Mouse (Mus musculus) cerebellum, adult 11 months (tissue): ENCODE measurements around the gene C530025M09Rik.
A peak's percentile ranks its signal among the peaks of the same experiment; 100 is the strongest.

Experiments
- DNase-seq: peaks from one replicate; pipeline ENCODE4 v3.0.0; 2022

Gene C530025M09Rik

GRCm38 (mm10) chr2:149830536-149831458 is at the start of gene C530025M09Rik:
C530025M09Rik (minus strand) TSS chr2:149831213.
- DNase-seq: peak; percentile 68

DNA sequence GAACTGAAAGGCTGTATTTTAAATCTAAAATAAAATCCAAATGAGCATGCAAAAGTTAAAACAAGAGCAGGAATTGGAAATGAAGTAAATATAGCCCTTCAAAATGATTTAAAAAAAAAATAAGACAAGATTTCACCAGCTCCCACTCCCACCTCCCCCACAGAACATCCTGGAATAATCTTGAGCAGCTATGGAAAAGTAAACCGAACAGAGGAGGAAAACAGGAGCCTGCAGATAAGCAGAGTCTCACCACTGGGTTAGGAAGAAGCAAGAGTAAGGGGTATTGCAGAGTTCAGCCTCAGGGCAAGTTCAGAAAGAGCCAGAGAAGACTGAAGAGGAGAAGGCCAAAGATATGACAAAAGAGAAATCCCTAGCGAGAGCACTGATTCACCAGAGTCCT is 46.9 kb upstream of the C530025M09Rik start:
- DNase-seq: no peak

DNA sequence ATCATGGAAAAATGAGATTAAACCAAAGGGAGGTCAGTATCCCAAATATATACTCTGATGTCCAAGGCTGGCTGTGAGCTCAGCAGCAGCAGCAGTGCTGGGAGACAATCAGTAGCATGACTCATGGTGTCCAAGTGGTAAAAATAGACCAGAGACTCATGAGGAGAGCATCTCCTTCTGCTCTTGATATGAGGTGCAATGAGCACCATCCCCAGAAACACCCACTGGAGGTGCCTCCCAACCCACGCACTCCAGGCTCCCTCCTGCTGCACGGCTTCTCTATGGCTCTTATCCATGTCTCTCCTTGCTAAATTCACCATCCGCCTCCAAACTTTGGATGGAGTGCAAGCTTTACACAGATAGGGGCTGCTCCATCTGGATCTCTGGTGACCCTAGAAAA is 42.3 kb upstream of the C530025M09Rik start:
- DNase-seq: peak; percentile 49

DNA sequence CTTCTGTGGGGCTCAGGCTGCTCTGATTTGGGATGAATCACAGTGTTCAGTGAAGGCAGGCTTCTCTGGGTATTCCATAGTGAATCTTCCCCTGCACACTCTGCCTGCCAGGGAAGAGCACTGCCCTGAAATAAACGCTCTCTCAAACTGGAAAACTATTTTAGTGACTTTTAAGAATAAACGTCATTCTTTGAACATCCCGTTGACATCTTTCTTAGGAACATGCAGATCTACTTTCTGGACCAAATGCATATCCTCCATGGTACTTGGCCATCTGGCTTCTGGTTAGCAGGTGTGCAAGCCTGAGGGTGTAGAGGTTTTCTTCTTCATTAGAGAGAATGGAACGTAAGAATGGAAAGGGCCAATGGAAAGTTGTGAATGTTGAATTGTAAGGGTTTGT is 41.5 kb upstream of the C530025M09Rik start:
- no peak for DNase-seq

DNA sequence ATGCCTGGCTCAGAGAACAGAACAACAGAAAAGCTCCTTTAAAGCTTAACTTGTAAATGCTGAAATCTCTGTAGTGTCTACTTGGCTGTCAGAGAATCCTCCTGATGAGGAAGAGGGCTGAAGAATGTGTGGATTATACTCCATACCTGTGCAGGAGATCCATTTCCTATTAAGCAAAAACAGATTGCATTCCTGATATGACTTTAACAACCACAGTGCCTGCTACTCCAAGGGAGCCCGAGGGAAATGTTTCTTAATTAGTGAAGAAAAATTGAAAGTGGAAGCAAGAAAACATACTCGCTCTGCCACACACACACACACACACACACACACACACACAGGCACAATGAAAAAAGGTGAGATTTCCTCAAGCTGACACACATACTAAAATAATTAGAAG is 39.5 kb upstream of the C530025M09Rik start:
- DNase-seq: no peak

DNA sequence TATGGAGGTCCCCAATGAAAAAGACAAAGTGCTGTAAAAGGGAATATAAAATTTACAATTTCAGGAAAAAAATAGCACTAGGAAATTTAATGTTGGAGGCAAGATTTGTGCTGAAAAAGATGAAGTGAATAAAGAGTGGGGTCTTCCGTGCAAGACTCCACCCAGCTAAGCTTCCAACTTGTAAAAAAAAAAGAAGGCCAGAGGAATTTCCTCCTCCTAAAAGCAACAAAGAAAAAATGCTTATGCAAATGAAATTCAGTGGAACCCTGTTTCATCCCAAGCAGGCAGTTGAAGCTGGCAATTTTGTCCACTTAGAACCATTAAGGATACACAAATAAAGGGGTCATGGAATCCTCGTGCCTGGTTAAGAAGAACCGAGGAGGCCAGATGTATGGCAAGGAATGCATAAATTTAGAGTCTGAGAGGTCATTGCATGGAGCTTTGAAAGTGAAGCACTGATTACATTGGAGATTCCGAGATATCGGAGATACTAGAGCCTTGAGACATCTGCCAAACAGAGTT is 35.0 kb upstream of the C530025M09Rik start:
- DNase-seq: no peak

DNA sequence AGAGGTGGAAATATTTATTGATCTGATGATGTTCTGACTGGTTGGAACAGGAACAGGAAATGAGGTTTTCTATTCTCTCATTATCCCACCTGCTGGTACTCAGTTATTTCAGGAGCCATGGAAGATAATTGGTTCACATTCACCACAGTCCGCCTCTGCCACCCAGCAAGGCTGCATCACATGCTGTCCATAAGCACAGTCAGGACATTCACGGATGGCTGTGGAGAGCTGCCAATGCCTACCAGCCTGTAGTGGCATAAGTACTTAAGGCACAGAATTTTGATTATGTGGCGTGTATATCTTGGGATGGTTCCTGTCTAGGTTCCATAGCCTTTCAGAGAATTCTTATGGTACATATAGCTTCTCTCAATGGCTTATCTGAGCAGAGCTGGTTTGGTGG is 30.0 kb upstream of the C530025M09Rik start:
- DNase-seq: no peak

DNA sequence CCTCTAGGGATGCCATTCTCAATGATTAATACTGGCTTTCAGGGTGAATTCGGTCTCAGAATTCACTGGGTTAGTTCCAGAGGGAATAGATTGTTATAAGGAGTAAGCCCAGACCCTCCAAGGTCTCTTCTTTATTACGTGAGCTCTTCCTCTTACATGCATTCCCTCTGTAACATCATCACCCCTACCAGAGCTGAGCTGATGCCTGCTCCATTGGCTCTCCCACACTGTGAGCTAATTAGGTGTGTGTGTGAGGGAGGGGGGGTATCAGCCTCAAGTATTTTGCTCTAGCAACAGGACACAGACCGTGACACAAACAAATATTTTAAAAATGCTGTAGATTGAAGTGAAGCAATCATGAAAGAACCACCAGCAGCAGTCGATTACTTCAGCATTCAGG is 17.8 kb upstream of the C530025M09Rik start:
- DNase-seq: no peak

GRCm38 (mm10) chr2:149844575-149844974 is 13.6 kb upstream of the C530025M09Rik start:
- no peak for DNase-seq

GRCm38 (mm10) chr2:149839666-149840065 is 8.7 kb upstream of the C530025M09Rik start:
- DNase-seq: peak; percentile 51

DNA sequence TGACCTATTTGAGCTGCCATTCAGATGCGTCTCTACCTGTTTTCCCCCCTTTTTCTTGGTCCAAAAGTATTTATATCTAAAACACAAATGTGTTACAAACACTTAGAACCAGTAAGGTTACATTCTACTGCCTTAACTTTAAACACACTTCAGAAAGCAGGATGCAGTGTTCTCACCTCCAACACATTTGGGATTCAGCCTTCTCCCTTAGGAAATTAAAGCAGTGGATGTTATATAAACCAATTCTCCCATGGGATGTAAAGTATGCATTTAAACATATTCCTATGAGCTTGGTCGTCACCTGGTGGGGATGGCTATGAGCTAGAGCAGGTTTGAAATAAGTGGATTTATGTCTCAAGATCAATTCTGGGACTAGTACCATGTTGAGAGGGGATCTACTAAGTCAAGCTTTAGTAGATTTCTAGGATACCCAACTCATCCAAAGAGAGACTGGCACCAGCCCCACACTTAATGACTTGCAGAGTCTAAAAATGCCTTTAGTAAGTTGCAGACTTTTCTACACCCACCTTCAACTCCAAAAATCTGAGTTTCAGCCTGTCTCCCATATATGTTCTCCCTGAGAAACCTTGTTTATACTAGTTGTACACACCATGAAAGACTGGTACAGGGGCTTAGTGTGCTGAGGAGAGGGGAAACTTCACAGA is 5.6 kb upstream of the C530025M09Rik start:
- no peak for DNase-seq

DNA sequence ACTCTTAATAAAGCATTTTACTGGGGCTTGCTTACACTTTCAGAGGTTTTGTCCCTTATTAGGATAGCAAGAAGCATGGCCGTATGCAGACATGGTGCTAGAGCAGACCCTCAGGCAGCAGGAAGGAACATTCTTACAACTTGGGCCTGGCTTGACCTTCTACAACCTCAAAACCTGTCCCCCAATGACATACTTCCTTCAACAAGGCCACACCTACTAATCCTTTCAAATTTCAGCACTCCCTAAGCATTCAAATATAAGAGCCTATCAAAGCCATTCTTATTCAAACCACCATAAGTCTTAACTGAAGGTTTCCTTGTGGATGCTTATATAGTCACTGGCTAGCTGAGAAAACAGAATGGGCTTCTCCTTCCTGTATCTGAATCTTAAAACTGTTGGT is 4.1 kb upstream of the C530025M09Rik start:
- no peak for DNase-seq

GRCm38 (mm10) chr2:149832301-149832700 is 1.3 kb upstream of the C530025M09Rik start:
- DNase-seq: no peak

- DNase-seq: peak; percentile 42
Measured at GRCm38 (mm10) chr2:149831459-149832245, 639 bp upstream of the C530025M09Rik start.

DNA sequence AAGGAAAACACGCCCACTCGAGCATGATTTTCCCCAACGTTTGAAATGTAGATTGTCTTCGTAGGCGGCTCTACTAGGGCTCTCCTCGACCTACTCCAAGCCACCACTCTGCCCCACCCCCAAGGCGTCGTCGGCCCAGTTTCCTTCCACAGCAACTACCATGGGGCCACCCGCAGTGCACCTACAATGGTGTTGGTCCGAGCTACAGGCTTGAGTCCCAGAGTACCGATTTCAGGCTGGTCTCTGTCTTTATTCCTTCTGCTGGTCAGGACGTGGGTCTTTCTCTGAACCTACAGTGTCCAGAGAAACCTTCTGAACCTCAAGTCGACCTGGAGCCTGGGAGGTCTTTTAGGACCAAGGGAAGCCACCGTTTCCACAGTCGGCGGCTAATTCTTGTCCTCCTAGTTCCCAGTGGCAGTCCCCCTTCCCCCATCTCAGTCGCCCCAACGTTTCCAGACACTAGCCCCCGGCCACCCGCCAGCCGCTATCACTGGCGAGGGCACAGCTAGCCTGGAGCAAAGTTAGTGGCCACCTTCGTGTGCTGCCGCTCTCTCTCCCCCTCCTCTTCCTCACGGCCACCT is 968 bp downstream of the C530025M09Rik start:
- peak; percentile 46 for DNase-seq

DNA sequence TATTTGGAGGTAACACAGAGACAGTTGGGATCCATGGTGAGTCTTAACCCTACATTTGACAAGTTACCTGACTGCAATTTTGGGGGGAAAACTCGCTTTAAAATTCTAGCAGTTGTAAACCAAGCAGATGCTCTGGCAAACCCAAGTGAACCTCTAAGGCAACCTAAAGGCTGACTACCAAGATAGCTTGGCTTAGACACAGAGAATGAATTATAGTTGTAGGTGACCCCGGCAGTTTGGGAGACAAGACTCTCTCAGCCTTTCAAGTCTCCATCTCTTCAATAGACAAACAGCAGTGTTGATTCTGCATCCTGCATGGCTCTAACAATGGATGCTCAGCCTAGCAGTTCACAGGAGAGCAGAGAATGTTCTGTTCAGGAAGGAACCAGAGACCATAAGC is 2.1 kb downstream of the C530025M09Rik start, which contains the start of gene Syndig1:
TSS of gene Syndig1 (plus strand) at position 301 of the 400 bp plus-strand sequence.
- no peak for DNase-seq

DNA sequence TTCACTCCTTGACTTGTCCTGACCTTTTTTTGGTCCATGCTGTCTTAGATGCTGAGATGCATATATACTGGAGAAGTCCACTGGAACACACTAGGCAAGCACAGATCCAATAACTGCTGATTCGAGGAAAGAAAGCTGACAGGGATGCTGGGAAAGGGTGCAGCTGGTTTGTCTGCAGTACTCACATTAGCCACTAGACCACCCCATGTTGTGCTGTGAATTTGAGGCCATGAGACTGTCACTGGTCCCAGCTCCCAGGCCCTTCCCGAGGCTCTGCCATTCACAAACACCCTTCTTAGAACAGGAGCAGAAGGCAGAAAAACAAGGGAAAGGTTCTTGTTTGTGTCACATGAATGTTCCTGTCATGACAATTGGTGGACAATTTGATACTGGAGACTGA is 10.8 kb downstream of the C530025M09Rik start:
- no peak for DNase-seq

GRCm38 (mm10) chr2:149819751-149820150 is 11.3 kb downstream of the C530025M09Rik start:
- no peak for DNase-seq

DNA sequence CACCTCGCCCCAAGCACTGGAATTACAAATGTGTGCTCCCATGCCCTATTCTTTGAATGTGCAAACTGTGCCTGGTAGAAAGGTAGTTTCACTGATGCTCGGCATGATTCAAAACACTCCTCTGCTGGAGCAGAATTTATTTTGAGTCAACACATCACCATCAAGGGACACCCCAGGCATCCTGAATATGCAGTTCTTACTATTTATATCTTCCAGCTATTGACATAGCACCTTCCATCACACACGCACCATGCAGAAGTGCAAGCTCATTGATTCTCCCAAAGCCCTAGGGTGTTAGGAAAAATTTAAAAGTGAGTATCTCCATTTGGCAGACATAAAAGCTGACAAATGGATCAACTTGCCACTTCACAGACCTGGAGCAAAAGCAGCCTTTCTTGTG is 12.6 kb downstream of the C530025M09Rik start:
- no peak for DNase-seq

- DNase-seq: no peak
Measured at GRCm38 (mm10) chr2:149812899-149813298, 18.1 kb downstream of the C530025M09Rik start.

GRCm38 (mm10) chr2:149805256-149805655 is 25.8 kb downstream of the C530025M09Rik start:
- DNase-seq: no peak

DNA sequence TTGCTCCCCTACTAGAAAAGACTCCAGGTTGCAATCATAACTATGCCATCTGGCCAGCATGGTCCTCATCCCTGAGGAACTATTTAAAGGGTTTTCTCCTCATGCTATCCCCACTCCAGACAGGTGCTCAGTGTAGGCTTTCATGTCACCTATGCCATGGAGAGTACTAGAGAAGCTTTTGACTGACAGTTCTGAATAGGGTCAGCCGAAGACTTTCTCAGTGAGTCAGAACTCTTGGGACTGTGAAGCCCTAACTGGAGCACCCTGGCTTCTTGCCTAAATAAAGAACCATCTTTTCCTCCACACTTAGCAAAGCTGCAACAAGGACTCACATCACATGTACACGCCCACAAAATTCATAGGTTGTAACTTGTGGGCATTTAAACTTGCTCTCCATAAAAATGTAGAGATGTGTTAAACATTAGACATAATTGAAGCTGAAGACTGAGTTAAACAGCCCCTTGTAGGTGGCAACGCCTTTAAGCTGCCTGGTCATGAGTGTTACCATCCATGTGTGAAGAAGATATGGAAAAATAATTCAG is 26.3 kb downstream of the C530025M09Rik start:
- no peak for DNase-seq
